Mouse (Mus musculus) intestine, postnatal 0 days (tissue): ENCODE measurements around the gene Stra6l. TPM values are rescaled to one million over a fixed set of nuclear protein-coding genes. Genes with fewer than 3 reads are reported as not detected.

ENCODE experiments used
- ATAC-seq: fragments of 200-750 bp; cut with Nextera tagmentation; 2 replicates; pipeline ENCODE4 v1.8.0; 2017; ENCODE audit warnings: mild to moderate bottlenecking, moderate TSS enrichment, moderate library complexity
- H3K27ac ChIP-seq: fragments of 300-500 bp; sonication (generic); 2 replicates; pipeline ENCODE4 v1.5.1; 2014; ENCODE audit warnings: mild to moderate bottlenecking, low read depth, low read length, moderate library complexity
- H3K27me3 ChIP-seq: fragments of 300-500 bp; sonication (generic); replicated peaks from 2 replicates; pipeline ENCODE4 v1.6.1; 2014; ENCODE audit warnings: low read length, mixed read lengths; ENCODE audit not compliant: control insufficient read depth, insufficient read depth
- H3K36me3 ChIP-seq: fragments of 300-500 bp; sonication (generic); 2 replicates; pipeline ENCODE4 v1.6.1; 2014; ENCODE audit warnings: mild to moderate bottlenecking, moderate library complexity; ENCODE audit not compliant: control insufficient read depth, insufficient read depth
- H3K4me1 ChIP-seq: fragments of 300-500 bp; sonication (generic); replicated peaks from 2 replicates; pipeline ENCODE4 v1.6.1; 2014; ENCODE audit warnings: antibody characterized with exemption, low read length, mixed read lengths; ENCODE audit not compliant: control insufficient read depth, insufficient read depth
- H3K4me2 ChIP-seq: fragments of 300-500 bp; sonication (generic); replicated peaks from 2 replicates; pipeline ENCODE4 v1.6.1; 2014; ENCODE audit warnings: low read depth, mild to moderate bottlenecking, moderate library complexity
- H3K4me3 ChIP-seq: fragments of 300-500 bp; sonication (generic); 2 replicates; pipeline ENCODE4 v1.5.1; 2014; ENCODE audit warnings: low read depth, low read length
- H3K9ac ChIP-seq: fragments of 300-500 bp; sonication (generic); 2 replicates; pipeline ENCODE4 v1.6.1; 2014; ENCODE audit warnings: mild to moderate bottlenecking, low read depth, low read length
- H3K9me3 ChIP-seq: fragments of 300-500 bp; sonication (generic); 2 replicates; pipeline ENCODE4 v1.6.1; 2016; ENCODE audit warnings: mixed run types; ENCODE audit not compliant: control insufficient read depth
- CTCF ChIP-seq: sonication (generic); IDR thresholded peaks from 2 replicates; pipeline ENCODE4 v1.5.1; 2016; ENCODE audit warnings: low read depth, mild to moderate bottlenecking, control low read depth, antibody characterized with exemption, moderate library complexity
- WGBS: fragments of 180-500 bp; shearing (Covaris S2); extraction: QIAGEN DNeasy Blood & Tissue Kit; methylation state at CpG from one replicate; pipeline ENCODE4 v1.1.7; 2014; 5-methylcytosine and 5-hydroxymethylcytosine counted together
- polyA plus RNA-seq: library from polyadenylated mRNA; unstranded; fragments of >200 nt; fragmentation: Nextera tagmentation; extraction: Ambion mirVana; gene quantifications from 2 replicates; pipeline ENCODE4 v1.2.1, GENCODE M21; 2015

Stra6l gene
- polyA plus RNA-seq, 1 experiment from 2014 or later, result 47.9 TPM

DNA sequence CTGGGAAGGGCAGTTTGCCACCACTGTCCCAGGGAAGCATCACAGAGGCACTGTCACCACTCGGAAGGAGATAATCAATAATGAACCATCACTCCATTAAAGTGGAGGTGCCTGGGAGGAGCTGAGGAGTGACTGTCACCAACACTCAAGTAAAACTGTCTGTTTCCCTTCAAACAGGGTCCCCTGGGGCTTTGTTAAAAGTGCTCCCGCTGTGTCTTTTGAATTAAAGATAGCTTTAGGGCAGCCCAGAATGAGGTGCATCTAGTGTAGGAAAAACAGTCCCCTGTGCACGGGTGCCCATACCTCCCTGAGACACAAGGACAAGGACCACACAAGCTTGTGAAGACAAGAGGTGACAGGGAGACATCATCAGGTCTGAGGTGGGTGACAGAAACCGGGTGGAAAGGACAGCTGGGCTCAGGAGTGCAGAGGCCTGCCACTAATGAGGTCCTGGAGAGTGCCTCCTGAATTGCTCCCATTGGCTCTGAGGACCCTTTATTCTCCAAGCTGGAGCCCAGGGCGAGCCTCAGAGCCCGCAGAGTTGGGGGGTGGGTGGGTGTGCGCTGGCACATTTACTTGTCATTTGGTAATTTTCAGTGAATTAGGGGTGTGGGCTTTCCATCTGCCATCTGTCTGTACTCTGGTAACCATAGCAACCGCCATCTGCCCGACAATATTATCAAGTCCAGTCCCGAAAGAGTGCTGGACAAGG is 24.3 kb upstream of the Stra6l start:
- H3K9me3 ChIP-seq, result no peaks in the 10 kb centered on the region
- no peak overlapping the region for H3K4me2 ChIP-seq
- H3K27ac ChIP-seq, result no peak overlapping the region
- 27% methylated on average over 10 of the region's 10 CpGs for WGBS
- no peak overlapping the region for H3K9ac ChIP-seq
- no peaks in the 10 kb centered on the region for H3K4me1 ChIP-seq
- no peak for TF ChIP-seq CTCF
- H3K36me3 ChIP-seq, result no peaks in the 10 kb centered on the region
- H3K27me3 ChIP-seq, result peaks cover 46% of the 10 kb centered on the region
- no peak for ATAC-seq
- H3K4me3 ChIP-seq, result no peak overlapping the region

DNA sequence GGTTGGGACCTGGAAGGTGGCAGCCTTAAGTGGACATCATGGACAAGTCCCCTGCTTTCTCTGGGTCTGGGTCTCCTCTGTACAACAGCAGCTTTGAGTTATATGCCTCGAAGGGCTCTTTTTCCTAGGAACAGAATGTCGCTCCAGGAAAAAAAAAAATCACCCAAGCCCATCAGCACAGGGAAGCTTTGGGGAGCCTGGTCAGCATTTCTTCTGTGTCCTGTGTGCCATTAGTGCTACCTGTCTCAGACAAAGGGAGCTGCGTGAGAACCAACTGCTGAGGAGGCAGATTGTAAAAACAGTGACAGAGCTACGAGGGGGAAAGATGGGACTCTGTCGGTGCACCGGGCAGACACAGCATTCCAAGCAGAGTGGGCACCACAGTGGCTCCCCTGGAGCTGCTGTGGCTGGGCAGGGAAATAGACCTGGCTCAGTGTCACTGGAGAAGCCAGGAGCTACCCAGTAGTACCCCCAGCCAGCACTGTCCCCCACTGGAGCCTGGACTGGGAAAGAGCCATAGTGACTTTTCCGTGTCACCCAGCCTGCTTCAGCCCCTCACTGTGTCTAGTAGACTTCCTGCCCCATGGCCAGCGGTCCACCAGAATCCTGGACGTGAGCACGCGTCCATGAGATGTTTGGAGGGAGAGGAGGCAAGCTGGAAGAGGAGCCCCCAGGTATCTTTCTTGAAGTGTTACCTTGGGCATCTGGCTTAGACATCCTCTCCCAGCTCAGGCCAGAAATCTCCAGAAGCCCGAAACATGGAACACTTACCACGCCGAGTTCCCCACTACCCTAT is 23.5 kb upstream of the Stra6l start:
- no peak overlapping the region for H3K4me3 ChIP-seq
- no peaks in the 10 kb centered on the region for H3K4me1 ChIP-seq
- ATAC-seq, result no peak
- H3K27ac ChIP-seq, result no peak overlapping the region
- TF ChIP-seq CTCF, result no peak
- no peaks in the 10 kb centered on the region for H3K36me3 ChIP-seq
- WGBS, result 42% methylated on average over 14 of the region's 14 CpGs
- no peak overlapping the region for H3K9ac ChIP-seq
- no peaks in the 10 kb centered on the region for H3K9me3 ChIP-seq
- H3K4me2 ChIP-seq, result no peak overlapping the region
- H3K27me3 ChIP-seq, result peaks cover 47% of the 10 kb centered on the region

DNA sequence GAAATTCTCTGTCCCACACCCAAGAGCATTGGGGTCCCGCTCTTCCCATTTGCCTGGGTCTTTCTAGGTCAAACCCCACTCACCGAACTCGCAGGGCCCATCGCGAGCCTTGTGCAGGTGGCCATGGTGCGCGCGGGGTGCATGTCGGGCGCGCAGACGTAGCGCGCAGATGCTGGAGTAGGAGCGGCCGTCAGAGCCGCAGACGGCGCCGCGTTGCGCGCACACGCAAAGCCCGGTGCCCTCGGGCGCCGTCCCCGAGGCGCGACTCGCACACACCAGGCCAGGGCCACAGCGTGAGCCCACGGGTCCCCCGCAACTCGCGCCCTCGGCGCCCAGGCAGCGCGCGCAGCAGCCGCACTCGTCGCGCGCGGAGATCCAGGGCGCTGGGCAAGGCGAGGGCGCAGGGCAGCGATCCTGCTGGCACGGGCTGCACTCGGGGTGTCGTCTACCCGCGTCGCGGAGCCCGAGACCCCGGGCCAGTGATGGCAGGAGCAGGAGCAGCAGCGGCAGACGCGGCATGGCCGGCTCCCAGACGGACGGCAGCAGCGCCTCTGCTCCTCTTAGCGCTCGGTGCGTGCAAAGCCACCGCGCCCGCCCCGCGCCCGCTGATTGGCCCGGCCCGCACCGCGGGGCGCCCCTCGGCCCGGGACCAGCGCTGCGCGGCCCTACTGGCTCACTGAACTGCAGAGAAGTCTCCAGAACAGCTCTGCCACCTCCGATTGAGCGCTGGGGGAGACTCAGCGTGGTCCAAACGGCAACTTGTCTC is 22.0 kb upstream of the Stra6l start, which contains the start of gene Igfbpl1:
Gene Igfbpl1, minus strand, starts transcription at position 649 of the 766 bp plus-strand sequence.
- no peak within 1 kb of the TSS for H3K27ac ChIP-seq
- no peak for ATAC-seq
- no peaks in the 10 kb centered on the region for H3K36me3 ChIP-seq
- peak within 1 kb of the TSS; percentile 39 for H3K4me3 ChIP-seq
- H3K4me1 ChIP-seq, result no peaks in the 10 kb centered on the region
- TF ChIP-seq CTCF, result no peak
- peaks cover 55% of the 10 kb centered on the region for H3K27me3 ChIP-seq
- WGBS, result 2% methylated on average over 85 of the region's 91 CpGs
- H3K4me2 ChIP-seq, result peak within 1 kb of the TSS; percentile 66
- H3K9ac ChIP-seq, result no peak within 1 kb of the TSS
- no peaks in the 10 kb centered on the region for H3K9me3 ChIP-seq

DNA sequence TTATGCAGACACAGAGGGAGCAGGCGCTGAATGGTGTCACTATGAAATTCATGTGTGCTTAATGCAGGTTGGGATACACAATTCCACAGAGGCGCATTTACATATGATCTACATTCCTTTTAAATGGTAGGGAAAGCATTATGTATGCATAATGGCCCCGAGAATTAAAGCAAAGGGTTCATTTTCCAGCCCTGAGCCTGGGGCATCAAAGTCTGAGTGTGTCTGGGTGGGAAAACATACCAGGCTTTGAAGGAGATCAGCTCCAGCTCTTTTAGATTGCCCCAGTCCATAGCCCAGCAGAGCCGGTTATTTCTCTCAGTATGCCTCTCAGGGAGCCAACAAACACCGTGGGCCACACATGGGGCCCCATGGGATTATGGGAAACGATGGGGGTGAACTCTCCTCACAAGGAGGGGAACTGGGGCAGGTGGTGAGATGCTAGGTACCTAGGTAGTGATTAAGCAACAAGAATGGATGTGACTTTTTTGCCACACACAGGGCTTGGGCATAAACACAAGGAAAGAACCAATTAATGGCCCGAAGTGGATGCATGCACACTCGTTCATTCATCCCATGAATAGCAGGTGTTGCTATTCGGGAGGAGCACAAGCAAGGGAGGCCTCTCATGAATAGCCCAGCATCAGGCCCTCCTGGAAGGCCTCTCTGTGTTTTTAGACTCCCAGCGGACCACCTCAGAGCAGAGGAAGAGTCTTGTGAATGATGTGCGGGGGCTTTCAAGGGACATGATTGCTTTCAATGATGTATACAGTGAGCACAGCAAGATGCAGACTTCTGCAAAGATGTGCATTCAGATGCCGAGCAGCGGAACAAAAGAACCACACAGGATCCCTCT is 18.3 kb upstream of the Stra6l start:
- no peak for ATAC-seq
- WGBS, result 66% methylated on average over 13 of the region's 13 CpGs

DNA sequence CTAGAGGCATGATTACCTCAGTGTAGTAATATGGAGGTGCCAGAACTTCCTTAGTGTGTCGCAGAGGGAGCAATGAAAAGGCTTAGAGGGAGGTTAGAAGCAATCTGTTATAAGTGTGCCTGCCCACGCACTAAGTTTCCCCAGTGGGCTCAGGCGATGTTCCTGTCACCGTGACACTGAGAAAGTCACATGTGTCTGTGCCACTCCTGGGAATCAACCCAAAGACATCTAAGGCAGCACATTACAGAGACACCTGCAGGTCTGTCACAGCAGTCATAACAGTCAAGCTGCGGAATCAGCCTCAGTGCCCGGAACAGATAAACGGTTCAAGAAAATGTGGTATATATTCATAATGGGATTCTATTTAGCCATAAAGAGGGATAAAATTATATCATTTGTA is 16.5 kb upstream of the Stra6l start:
- H3K36me3 ChIP-seq, result no peaks in the 10 kb centered on the region
- 90% methylated on average over 7 of the region's 7 CpGs for WGBS
- no peaks in the 10 kb centered on the region for H3K9me3 ChIP-seq
- H3K4me1 ChIP-seq, result no peaks in the 10 kb centered on the region
- no peak overlapping the region for H3K4me3 ChIP-seq
- peaks cover 26% of the 10 kb centered on the region for H3K27me3 ChIP-seq
- H3K9ac ChIP-seq, result no peak overlapping the region
- H3K27ac ChIP-seq, result no peak overlapping the region
- H3K4me2 ChIP-seq, result no peak overlapping the region
- TF ChIP-seq CTCF, result no peak
- no peak for ATAC-seq

More for the DNA sequence above, 18.3 kb upstream of the Stra6l start:
- no peak overlapping the region for H3K4me3 ChIP-seq
- no peak overlapping the region for H3K4me2 ChIP-seq
- H3K4me1 ChIP-seq, result no peaks in the 10 kb centered on the region
- TF ChIP-seq CTCF, result no peak
- H3K27ac ChIP-seq, result no peak overlapping the region
- H3K9ac ChIP-seq, result no peak overlapping the region
- H3K27me3 ChIP-seq, result peaks cover 45% of the 10 kb centered on the region
- no peaks in the 10 kb centered on the region for H3K36me3 ChIP-seq
- H3K9me3 ChIP-seq, result no peaks in the 10 kb centered on the region
